Mouse (Mus musculus) olfactory bulb, adult 2 months (tissue): ENCODE measurements at regions not wholly inside any gene's neighbourhood (a gene's known extent, or its start where the extent isn't known, plus 50 kb on each side); places are given as distances from the start of the nearest gene placed in this dataset.

Experiments
- CTCF ChIP-seq: fragments of 200-500 bp; IDR thresholded peaks from 2 replicates; pipeline ENCODE4 v1.5.1; 2012; ENCODE audit warnings: low read depth, mild to moderate bottlenecking, low read length, moderate library complexity; ENCODE audit not compliant: insufficient read depth
- POLR2A ChIP-seq: fragments of 200-500 bp; IDR thresholded peaks from 2 replicates; pipeline ENCODE4 v1.6.1; 2012; ENCODE audit warnings: mild to moderate bottlenecking, low read depth, low read length, moderate library complexity; ENCODE audit not compliant: insufficient read depth

GRCm38 (mm10) chr13:100893096-100893495 is 59.9 kb upstream of the Slc30a5 start:
- TF ChIP-seq POLR2A (no peak), CTCF (no peak)
